Mouse (Mus musculus): ENCODE results near the gene Brpf1. TPM values are rescaled to one million over a fixed set of nuclear protein-coding genes. Genes with fewer than 3 reads are reported as not detected.

The Brpf1 gene
- total RNA-seq (2021) = 10 to 100 TPM; 20.1 to 21.8 TPM

GRCm38 (mm10) chr6:113306986-113307349 is at the start of gene Brpf1:
Gene Brpf1 (plus strand): TSS chr6:113307137.
- DNase-seq = no peak
- intact Hi-C loops (cut with DNase I) = loop anchor here (1.0 to 10.0 kb wide), 5 partner anchors 19 to 902 kb away; partner anchors contain the start of genes Arpc4, Ogg1, Tatdn2 and Thumpd3

DNA sequence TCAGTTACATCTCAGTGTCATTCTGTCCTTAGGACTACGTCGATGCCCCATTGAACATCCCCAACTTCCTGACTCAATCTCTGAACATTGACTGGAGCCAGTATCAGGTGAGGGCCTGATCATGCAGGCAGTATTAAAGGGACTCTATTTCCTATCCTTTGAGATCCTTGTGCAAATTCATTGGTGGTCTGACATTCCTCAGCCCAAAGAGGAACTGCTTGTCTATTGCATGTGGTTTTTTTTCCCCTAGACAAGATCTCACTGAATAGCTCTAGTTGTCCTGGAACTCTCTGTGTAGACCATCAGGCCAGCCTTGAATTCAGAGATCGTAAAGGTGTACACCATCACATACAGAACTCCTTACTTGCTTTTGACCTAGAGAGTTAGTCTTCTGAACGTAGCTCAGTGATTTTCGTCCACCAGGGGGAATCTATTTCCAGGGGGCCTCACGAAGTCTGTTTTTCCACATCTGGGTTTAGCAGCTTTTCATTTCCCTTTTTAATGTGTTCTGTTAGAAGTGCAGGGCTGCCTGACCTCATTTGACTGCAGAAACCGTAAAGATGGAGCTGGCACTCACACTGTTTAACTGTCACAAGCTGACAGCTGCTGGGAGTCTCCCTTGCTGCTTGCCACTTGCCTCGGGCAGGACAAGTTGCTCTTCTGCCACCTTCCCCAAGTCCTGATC is 45.6 kb upstream of the Brpf1 start:
- intact Hi-C loops (cut with DNase I) = no loop called here
- no peak for DNase-seq

DNA sequence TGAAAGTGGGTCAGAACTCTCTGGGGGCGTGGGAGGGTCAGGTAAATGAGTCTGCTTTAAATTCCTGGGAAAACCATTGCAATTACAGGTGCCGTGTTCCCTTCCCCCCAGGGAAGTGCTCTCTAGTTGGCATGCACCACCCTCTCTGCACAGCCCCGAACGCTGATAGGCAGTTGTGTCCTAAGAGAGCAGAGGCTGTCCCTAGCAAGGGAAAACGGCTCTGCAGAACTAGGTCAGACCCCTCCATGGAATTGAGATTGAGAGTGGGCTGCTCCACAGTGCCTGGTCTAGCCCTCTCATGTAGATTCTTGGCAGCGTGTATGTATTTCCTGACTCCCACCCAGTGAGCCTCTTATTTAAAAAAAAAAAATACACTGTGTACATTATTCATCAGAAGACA is 43.4 kb upstream of the Brpf1 start:
- intact Hi-C loops (cut with DNase I) = no loop called here
- no peak for DNase-seq

DNA sequence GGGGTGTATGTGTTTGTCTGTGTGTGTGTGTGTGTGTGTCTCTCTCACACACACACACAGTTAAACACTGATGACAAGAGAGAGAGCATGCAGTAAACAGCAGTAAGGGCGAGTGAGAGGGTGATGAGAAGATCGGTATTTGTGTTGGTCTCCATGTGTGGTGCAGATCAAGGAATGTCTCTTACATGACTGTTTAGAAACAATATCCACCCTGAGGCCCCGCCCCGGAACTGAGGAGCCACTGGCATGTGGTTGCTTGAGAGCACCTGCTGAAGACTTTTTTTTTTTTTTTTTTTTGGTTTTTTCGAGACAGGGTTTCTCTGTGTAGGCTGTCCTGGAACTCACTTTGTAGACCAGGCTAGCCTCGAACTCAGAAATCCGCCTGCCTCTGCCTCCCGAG is 42.5 kb upstream of the Brpf1 start:
- no peak for DNase-seq
- intact Hi-C loops (cut with DNase I) = no loop called here

- DNase-seq = no peak
- intact Hi-C loops (cut with DNase I) = no loop called here
Observed at GRCm38 (mm10) chr6:113266996-113267655, 39.8 kb upstream of the Brpf1 start.

- intact Hi-C loops (cut with DNase I) = no loop called here
- DNase-seq = no peak
Observed at GRCm38 (mm10) chr6:113267988-113268387, 38.9 kb upstream of the Brpf1 start.

DNA sequence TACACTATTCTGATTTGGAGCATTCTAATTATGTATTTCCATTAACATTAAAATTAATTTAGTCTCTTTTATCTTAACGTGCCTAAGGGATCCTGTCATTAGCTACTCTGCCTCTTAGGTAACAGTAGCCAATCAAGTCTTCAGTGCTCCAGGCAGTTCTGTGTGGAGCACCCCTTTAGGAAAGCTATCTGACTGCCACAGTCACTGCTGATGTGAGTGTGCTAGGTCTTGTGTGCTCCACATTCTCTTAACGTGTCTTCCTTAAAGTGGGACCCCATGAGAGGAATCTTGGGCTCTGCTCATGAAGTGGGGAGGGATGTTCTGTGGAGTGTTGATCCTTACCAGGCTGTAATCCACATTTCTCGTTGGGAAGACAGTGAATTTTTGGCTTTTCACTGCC is 34.6 kb upstream of the Brpf1 start:
- intact Hi-C loops (cut with DNase I) = no loop called here
- DNase-seq = no peak

DNA sequence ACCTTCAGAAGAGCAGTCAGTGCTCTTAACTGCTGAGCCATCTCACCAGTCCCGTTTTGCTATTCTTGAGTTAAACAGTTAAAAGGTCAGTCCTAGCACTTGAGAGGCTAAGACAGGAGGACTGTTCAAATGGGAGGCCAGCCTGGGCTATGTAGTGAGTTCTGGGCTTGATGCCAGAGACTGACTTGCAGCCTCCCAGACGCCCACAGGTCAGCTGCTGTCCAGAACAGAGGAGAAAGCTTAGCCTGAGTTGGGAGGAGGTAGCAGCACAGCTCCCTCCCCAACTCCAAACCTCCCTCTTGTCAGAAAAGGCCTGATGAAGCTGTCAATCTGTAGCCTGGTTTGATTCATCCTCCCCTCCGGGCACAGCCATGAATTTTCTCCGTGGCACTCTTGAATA is 30.1 kb upstream of the Brpf1 start:
- intact Hi-C loops (cut with DNase I) = no loop called here

DNA sequence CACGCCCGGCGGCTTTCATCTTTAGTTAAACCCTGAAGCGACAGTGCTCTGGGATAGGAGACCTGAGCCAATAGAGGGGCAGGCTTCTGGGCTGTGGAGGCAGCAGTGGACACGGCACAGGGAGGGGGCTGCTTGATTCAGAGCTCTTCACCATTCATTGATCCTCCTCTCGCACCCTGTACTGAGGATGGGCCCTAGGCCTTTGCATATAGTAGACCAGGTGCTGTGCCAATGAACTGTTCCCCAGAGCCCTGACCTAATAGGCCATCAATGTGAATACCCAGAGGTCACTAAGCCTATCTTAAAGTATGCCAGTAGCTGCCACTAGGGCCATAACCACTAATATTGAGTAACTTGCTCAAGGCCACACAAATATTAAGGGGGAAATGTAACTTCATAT is 25.3 kb upstream of the Brpf1 start:
- intact Hi-C loops (cut with DNase I) = no loop called here
- DNase-seq = no peak

More for the DNA sequence above, 30.1 kb upstream of the Brpf1 start:
- DNase-seq = no peak

DNA sequence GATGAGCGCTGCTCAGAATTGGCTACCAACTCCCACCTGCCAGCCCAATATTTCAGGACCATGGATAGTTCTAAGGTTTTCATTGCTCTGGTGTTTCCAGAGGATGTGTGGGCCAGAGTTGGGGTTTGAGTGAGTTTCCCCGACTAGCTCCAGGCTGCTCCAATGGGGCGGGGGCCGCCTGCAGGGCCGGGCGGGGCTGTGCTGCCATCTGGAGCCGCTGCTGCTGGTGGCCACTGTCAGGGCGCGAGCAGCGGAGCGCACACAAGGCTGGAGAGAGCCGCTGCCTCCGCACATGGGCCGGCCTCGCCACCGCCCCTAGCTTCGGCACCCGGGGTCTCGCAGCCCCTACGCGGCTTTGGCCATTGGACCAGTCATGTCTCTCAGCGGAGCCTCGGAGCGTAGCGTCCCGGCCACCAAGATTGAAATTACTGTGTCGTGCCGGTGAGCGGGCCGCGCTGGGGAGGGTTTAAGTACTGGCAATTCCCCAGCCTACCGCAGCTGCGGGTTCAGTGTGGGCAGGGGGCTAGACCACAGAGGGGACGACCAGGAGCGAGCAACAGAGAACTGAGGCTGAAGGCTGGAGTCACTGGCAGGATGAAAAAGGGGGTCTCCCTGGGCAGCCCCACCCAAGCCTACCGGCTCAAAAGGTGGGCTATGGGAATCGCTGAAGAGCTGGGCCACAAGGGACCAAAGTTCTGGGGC is 24.7 kb upstream of the Brpf1 start, which contains the start of gene Cpne9:
TSS of gene Cpne9 (plus strand) at position 207 of the 702 bp plus-strand sequence.
- intact Hi-C loops (cut with DNase I) = no loop called here
- DNase-seq = peak; percentile 20 to 32

GRCm38 (mm10) chr6:113282969-113283368 is 24.0 kb upstream of the Brpf1 start:
- intact Hi-C loops (cut with DNase I) = no loop called here
- no peak for DNase-seq

DNA sequence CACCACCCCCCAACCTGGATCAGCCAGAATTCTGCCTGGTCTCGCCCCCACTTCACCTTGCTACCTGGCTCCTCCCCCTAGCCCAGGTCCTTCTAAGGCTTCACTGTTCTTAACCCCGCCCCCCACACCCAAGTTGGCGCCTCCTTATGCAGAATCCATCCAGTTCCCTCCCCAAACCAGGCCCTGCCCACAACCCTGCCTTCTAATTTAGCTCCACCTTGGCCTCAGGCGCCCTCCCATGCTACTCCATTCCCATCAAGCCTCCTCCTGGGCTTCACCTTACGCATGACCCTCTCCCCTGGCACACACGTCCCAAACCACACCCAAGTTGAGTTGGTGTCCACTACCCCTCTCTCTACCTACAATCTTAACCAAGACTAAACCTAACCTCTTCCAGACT is 23.4 kb upstream of the Brpf1 start:
- intact Hi-C loops (cut with DNase I) = no loop called here
- DNase-seq = no peak

- no peak for DNase-seq
- intact Hi-C loops (cut with DNase I) = no loop called here
Observed at GRCm38 (mm10) chr6:113284931-113285330, 22.0 kb upstream of the Brpf1 start.

DNA sequence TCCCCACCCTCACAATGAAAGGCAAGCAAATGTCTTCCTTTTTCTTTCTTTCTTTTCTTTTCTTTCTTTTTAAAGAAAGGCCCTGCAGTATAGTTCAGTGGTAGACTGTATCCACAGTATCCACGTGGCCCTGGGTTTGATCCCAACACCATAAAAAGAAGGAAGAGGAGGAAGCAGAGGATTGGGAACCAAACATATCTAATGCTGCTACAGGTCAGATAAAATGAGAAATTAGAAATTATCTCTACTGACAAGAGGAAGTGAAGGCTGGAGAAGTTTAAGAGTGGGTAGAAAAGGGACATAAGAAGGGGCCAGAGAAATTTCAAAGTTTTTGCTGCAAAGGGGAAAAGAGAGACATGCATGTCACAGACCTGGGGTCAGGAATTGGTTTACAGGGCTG is 20.6 kb upstream of the Brpf1 start:
- no peak for DNase-seq
- intact Hi-C loops (cut with DNase I) = no loop called here

DNA sequence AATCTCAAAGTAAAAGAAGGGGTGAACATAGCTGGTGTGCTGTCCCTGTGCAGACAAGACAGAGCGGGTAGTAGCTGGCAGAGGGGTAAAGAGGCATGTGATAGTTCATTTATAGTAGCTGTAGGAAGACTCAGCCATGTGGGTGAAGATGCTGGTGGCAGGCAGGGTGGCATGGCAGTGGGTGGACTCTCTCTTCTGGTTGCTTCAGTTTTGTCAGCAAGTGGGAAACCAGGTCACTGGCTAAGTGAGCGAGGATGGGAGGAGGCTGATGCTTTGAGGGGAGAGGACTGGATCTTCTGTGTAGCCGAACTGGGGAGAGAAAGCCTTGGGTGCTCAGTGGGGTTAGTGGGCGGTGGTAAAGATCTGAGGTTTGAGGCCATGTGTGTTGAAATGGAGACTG is 19.7 kb upstream of the Brpf1 start:
- intact Hi-C loops (cut with DNase I) = no loop called here
- DNase-seq = no peak

GRCm38 (mm10) chr6:113289346-113289745 is 17.6 kb upstream of the Brpf1 start:
- intact Hi-C loops (cut with DNase I) = no loop called here
- DNase-seq = no peak

GRCm38 (mm10) chr6:113290346-113290745 is 16.6 kb upstream of the Brpf1 start:
- intact Hi-C loops (cut with DNase I) = loop anchor here (5.0 kb wide), 1 partner anchor 468 kb away; no protein-coding TSS in a partner anchor

GRCm38 (mm10) chr6:113292938-113293337 is 14.0 kb upstream of the Brpf1 start:
- DNase-seq = peak in 1 of 2 experiments; percentile 24
- intact Hi-C loops (cut with DNase I) = loop anchor here (5.0 kb wide), 1 partner anchor 471 kb away; no protein-coding TSS in a partner anchor

More at GRCm38 (mm10) chr6:113290346-113290745, 16.6 kb upstream of the Brpf1 start:
- no peak for DNase-seq

DNA sequence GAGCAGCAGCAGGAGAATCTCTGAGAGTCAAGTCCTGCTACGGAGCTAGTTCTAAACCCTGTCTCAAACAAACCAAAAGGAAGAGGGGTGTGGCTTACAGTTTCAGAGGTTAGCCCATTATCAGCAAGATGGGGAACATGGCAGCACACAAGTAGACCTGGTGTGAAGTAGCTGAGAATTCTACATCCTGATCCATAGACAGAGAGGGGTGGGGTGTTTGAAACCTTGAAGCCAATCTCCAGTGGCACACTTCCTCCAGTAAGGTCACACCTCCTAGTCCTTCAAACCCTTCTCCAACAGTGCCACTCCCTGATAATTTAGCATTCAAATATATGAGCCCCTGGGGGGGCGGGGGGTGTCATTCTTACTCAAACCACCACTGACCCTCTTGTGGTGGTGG is 10.9 kb upstream of the Brpf1 start:
- intact Hi-C loops (cut with DNase I) = no loop called here
- DNase-seq = no peak

DNA sequence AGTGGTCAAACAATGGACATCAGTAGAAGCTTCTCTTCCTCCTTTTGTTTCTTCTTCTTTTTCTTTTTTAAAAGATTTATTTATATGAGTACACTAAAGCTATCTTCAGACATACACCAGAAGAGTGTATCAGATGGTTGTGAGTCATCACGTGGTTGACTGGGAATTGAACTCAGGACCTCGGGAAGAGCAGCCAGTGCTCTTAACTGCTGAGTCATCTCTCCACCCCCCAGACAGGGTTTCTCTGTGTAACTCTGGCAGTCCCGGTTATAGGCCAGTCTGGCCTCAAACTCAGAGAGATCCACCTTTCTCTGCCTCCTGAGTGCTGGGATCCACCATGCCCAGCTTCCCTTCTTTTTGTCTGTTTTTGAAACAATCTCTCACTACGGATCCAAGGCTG is 10.3 kb upstream of the Brpf1 start:
- intact Hi-C loops (cut with DNase I) = no loop called here
- DNase-seq = no peak

GRCm38 (mm10) chr6:113301350-113301749 is 5.6 kb upstream of the Brpf1 start:
- intact Hi-C loops (cut with DNase I) = loop anchor here (5.0 to 10.0 kb wide), 5 partner anchors 64 to 897 kb away; partner anchors contain the start of genes Mtmr14, Rad18 and Tatdn2
- no peak for DNase-seq

All from heart, postnatal 10 days (tissue).